Mouse (Mus musculus) forebrain, embryonic 14.5 days (tissue): ENCODE data around the gene Akt1. TPM values are rescaled to one million over a fixed set of nuclear protein-coding genes. Genes with fewer than 3 reads are reported as not detected.

Experiments used
- ATAC-seq: fragments of 200-750 bp; cut with Nextera tagmentation; 2 replicates; pipeline ENCODE4 v1.8.0; 2017; ENCODE audit warnings: mild to moderate bottlenecking, moderate library complexity
- DNase-seq: peaks from one replicate; pipeline ENCODE4 v3.0.0-alpha.2; 2015; ENCODE audit warnings: low spot score
- H3K27ac ChIP-seq: fragments of 300-500 bp; sonication (generic); 2 replicates; pipeline ENCODE4 v1.5.1; 2014; ENCODE audit warnings: low read depth, mild to moderate bottlenecking, control low read depth, low read length, moderate library complexity
- H3K27me3 ChIP-seq: fragments of 300-500 bp; sonication (generic); replicated peaks from 2 replicates; pipeline ENCODE4 v1.6.1; 2014; ENCODE audit warnings: low read length, control low read depth, mixed read lengths; ENCODE audit not compliant: control insufficient read depth, insufficient read depth
- H3K36me3 ChIP-seq: fragments of 300-500 bp; sonication (generic); 2 replicates; pipeline ENCODE4 v1.6.1; 2014; ENCODE audit warnings: low read length, control low read depth; ENCODE audit not compliant: control insufficient read depth, insufficient read depth
- H3K4me1 ChIP-seq: fragments of 300-500 bp; sonication (generic); 2 replicates; pipeline ENCODE4 v1.6.1; 2014; ENCODE audit warnings: antibody characterized with exemption, low read length, control low read depth; ENCODE audit not compliant: control insufficient read depth, insufficient read depth
- H3K4me2 ChIP-seq: fragments of 300-500 bp; sonication (generic); 2 replicates; pipeline ENCODE4 v1.6.1; 2014; ENCODE audit warnings: mild to moderate bottlenecking, control low read depth, low read length
- H3K4me3 ChIP-seq: fragments of 300-500 bp; sonication (generic); 2 replicates; pipeline ENCODE4 v1.5.1; 2014; ENCODE audit warnings: low read depth, low read length, control low read depth
- H3K9ac ChIP-seq: fragments of 300-500 bp; sonication (generic); 2 replicates; pipeline ENCODE4 v1.6.1; 2014; ENCODE audit warnings: mild to moderate bottlenecking, low read length, control low read depth, moderate library complexity
- H3K9me3 ChIP-seq: fragments of 300-500 bp; sonication (generic); replicated peaks from 2 replicates; pipeline ENCODE4 v1.6.1; 2016; ENCODE audit warnings: low read length, control low read depth, mixed read lengths; ENCODE audit not compliant: control insufficient read depth
- WGBS: fragments of 180-500 bp; shearing (Covaris S2); extraction: QIAGEN DNeasy Blood & Tissue Kit; methylation state at CpG from one replicate; pipeline ENCODE4 v1.1.7; 2014; 5-methylcytosine and 5-hydroxymethylcytosine counted together
- polyA plus RNA-seq: library from polyadenylated mRNA; unstranded; fragments of >200 nt; fragmentation: Nextera tagmentation; extraction: Ambion mirVana; gene quantifications from 2 replicates; pipeline ENCODE4 v1.2.1, GENCODE M21; 2014

Akt1 gene
- polyA plus RNA-seq, 1 experiment from 2014 or later = 65.4 TPM

DNA sequence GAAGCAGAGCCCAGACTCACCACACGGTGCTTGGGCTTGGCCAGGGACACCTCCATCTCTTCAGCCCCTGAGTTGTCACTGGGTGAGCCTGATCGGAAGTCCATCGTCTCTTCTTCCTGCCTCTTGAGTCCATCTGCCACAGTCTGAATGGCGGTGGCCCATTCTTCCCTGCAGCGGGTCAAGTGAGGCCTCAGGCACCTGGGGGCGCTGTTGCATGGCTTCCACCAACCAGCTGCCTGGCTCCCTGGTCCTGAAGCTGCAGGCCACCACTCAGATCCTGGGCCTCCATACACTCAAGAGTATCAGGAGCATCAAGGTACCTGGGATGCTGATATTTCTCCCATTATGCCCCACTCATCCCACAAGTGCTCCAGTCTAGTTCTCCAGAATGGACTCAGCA, 15.6 kb downstream of the Akt1 start:
- no peaks in the 10 kb centered on the region for H3K9me3 ChIP-seq
- no peak overlapping the region for H3K9ac ChIP-seq
- no peak overlapping the region for H3K27ac ChIP-seq
- ATAC-seq = no peak
- peak; percentile 21 for DNase-seq
- no peak overlapping the region for H3K4me3 ChIP-seq
- WGBS = 82% methylated on average over 6 of the region's 6 CpGs
- H3K4me2 ChIP-seq = no peak overlapping the region
- peaks cover 91% of the 10 kb centered on the region for H3K36me3 ChIP-seq
- no peaks in the 10 kb centered on the region for H3K27me3 ChIP-seq
- H3K4me1 ChIP-seq = peaks cover 32% of the 10 kb centered on the region

DNA sequence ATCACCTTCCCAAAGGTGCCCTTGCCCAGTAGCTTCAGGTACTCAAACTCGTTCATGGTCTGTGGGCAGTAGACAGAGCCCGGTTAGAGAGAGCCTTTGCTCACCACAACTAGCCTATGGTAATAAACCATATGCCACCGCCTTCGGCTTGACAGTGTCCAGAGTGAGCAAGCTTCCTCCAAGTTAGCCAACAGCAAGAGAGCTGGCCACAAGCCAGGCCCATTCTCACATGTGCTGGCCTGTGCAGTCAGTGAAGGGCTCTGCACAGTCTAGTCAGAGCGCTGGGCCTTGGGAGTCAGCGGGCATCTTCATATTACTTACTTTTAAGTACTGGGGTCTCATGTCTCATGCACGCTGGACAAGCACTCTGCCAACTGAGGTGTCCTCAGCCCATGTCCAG, 16.1 kb downstream of the Akt1 start:
- H3K9me3 ChIP-seq = no peaks in the 10 kb centered on the region
- H3K4me1 ChIP-seq = peaks cover 27% of the 10 kb centered on the region
- DNase-seq (peak; percentile 32), ATAC-seq (no peak)
- no peaks in the 10 kb centered on the region for H3K27me3 ChIP-seq
- no peak overlapping the region for H3K9ac ChIP-seq
- no peak overlapping the region for H3K27ac ChIP-seq
- H3K4me2 ChIP-seq = no peak overlapping the region
- H3K36me3 ChIP-seq = peaks cover 93% of the 10 kb centered on the region
- WGBS = 95% methylated on average over 7 of the region's 7 CpGs
- H3K4me3 ChIP-seq = no peak overlapping the region

DNA sequence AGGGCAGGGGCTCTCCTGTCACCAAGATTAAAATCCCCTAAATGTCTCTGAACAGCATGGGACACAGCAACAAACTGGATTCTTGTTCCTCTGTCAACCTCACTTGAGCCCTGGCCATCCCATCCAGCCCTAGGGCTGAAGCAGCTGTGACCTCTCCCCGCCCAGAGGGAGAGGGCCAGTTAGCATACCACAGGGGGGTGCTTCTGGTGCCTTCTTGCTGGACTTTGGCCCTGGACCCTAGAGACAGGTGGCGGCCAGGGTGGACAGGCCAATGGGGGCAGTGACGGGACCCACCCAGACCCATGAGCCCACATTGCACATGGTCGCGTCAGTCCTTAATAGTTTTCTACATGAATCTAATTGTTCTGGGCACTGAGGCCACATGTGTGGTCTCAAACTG, 20.6 kb downstream of the Akt1 start:
- WGBS = 90% methylated on average over 5 of the region's 5 CpGs

GRCm38 (mm10) chr12:112653157-112653824, 21.4 kb downstream of the Akt1 start:
- Histone ChIP-seq H3K4me1 (no peaks in the 10 kb centered on the region), H3K27ac (no peak overlapping the region), H3K9ac (no peak overlapping the region), H3K36me3 (peaks cover 89% of the 10 kb centered on the region), H3K27me3 (no peaks in the 10 kb centered on the region), H3K4me3 (no peak overlapping the region), H3K4me2 (no peak overlapping the region), H3K9me3 (no peaks in the 10 kb centered on the region)
- peak; percentile 70 for ATAC-seq
- WGBS = 60% methylated on average over 7 of the region's 7 CpGs
- DNase-seq = peak; percentile 92

More for the DNA sequence above, 20.6 kb downstream of the Akt1 start:
- Histone ChIP-seq H3K27ac (no peak overlapping the region; the same call in 1 of the 2 replicates), H3K9me3 (no peaks in the 10 kb centered on the region), H3K36me3 (peaks cover 90% of the 10 kb centered on the region), H3K27me3 (no peaks in the 10 kb centered on the region), H3K4me3 (no peak overlapping the region), H3K4me1 (no peaks in the 10 kb centered on the region), H3K4me2 (no peak overlapping the region), H3K9ac (no peak overlapping the region)
- ATAC-seq (no peak), DNase-seq (no peak)

GRCm38 (mm10) chr12:112651778-112652439, 22.8 kb downstream of the Akt1 start:
- H3K4me2 ChIP-seq = no peak overlapping the region
- H3K27ac ChIP-seq = no peak overlapping the region
- ATAC-seq (no peak), DNase-seq (no peak)
- no peaks in the 10 kb centered on the region for H3K9me3 ChIP-seq
- H3K36me3 ChIP-seq = peaks cover 79% of the 10 kb centered on the region
- H3K4me1 ChIP-seq = no peaks in the 10 kb centered on the region
- no peaks in the 10 kb centered on the region for H3K27me3 ChIP-seq
- WGBS = 81% methylated on average over 5 of the region's 5 CpGs
- no peak overlapping the region for H3K4me3 ChIP-seq
- no peak overlapping the region for H3K9ac ChIP-seq

GRCm38 (mm10) chr12:112648081-112648480, 26.6 kb downstream of the Akt1 start:
- H3K27me3 ChIP-seq = no peaks in the 10 kb centered on the region
- no peak overlapping the region for H3K27ac ChIP-seq
- no peak overlapping the region for H3K9ac ChIP-seq
- ATAC-seq = no peak
- 94% methylated on average over 5 of the region's 5 CpGs for WGBS
- peaks cover 43% of the 10 kb centered on the region for H3K36me3 ChIP-seq
- no peak overlapping the region for H3K4me2 ChIP-seq
- H3K4me1 ChIP-seq = peaks cover 7% of the 10 kb centered on the region; the same call in 1 of the 2 replicates
- DNase-seq = no peak
- no peaks in the 10 kb centered on the region for H3K9me3 ChIP-seq
- no peak overlapping the region for H3K4me3 ChIP-seq

DNA sequence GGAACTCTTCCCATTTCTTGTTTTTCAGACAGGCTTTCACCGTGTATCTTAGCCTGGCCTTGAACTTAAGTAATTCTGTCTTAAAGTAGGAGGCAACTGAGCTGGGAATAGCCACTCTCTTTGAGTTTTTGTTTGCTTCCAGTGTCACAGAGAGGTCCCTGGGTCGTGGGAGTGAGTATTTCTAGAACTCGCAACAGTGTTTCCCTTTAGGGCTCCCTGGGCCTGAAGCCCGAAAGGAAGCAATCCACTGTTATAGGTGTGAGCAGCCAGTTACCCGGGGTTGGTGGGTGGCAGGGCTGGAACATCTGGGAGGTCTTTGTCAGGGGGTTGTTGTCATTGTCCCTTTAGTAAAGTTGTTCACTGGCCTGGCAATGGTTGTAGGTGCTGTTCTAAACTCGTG, 28.5 kb downstream of the Akt1 start:
- Histone ChIP-seq H3K27ac (no peak overlapping the region), H3K9me3 (no peaks in the 10 kb centered on the region), H3K4me2 (peak overlapping the region; percentile 87), H3K4me1 (peaks cover 7% of the 10 kb centered on the region; the same call in 1 of the 2 replicates), H3K4me3 (peak overlapping the region; percentile 68), H3K36me3 (peaks cover 28% of the 10 kb centered on the region), H3K27me3 (no peaks in the 10 kb centered on the region), H3K9ac (0 out of 2 replicates have a peak overlapping the region, but pooled peaks have one; percentile 82)
- DNase-seq (no peak), ATAC-seq (no peak)
- WGBS = 40% methylated on average over 6 of the region's 6 CpGs

DNA sequence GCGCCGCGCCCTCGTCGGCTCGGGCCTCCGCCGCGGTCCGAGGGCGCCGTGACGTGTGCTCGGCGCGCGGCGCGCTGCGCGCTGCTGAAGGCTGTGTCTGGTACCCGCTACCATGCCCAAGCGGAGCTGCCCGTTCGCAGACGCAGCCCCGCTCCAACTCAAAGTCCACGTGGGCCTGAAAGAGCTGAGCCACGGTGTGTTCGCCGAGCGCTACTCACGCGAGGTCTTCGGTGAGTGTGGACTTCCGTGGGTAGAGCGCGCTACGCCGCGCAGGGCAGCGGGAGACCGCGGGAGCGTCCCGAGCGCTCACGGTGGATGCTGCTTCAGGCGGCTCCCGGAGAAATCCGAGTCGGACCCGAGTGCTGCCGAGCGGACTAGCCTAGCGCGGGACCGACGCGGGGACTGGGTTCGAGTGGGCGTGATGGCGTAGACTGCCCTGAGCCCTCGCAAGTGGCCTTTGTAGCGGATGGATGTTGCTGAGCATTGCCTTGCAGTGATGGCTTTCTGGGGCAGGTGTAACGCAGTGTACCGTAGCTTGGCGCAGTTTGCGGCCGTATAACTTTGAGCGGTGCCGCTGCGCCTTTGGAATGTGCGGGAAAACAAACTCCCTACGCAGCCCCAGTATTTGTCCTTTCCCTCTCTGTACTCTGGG, 29.7 kb downstream of the Akt1 start:
- DNase-seq = peak; percentile 56

More for the DNA sequence above, 29.7 kb downstream of the Akt1 start:
- Histone ChIP-seq H3K9ac (peak overlapping the region; percentile 82), H3K36me3 (peaks cover 18% of the 10 kb centered on the region), H3K4me2 (peak overlapping the region; percentile 87), H3K9me3 (no peaks in the 10 kb centered on the region), H3K27me3 (no peaks in the 10 kb centered on the region), H3K27ac (peak overlapping the region; percentile 82), H3K4me1 (peaks cover 7% of the 10 kb centered on the region; the same call in 1 of the 2 replicates), H3K4me3 (peak overlapping the region; percentile 68)
- WGBS = under 1% methylated on average over 75 of the region's 75 CpGs
- no peak for ATAC-seq
